Mouse (Mus musculus): ENCODE measurements around the gene Umod.

DNA sequence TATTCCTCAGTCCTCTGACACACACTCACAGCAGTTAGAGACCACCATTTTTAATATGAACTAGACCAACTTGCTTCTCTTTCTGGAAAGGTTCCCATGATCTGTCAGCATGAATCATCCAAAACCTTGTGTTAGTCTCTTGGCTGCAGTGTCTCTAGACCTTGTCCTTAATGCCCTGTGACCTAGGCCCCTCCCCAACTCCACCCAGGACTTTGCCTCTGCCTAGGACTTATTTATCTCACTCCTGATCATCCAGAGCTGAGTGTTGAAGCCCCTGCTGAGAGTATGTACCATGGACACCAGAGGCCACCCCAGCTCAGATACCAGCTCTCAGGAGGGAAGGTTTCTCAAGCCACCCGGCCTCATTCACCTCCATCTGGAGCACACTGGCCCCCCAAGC lies 43.3 kb upstream of the Umod start:
- no peak for TF ChIP-seq CTCF (IDR thresholded peaks at IDR 0.05; ENCODE audit: low read depth)
- TF ChIP-seq EP300 (IDR thresholded peaks at IDR 0.05; ENCODE audit: low read depth) = no peak
